Mouse (Mus musculus) MEL-GATA-1-ER (cell line): ENCODE measurements around the gene Clybl.

ENCODE experiments used
- DNase-seq: peaks from one replicate; pipeline ENCODE4 v3.0.0-alpha.2; 2012; ENCODE audit warnings: low read depth; ENCODE audit errors: extremely low read depth

Clybl gene

GRCm38 (mm10) chr14:122384447-122385237 is 203.1 kb downstream of the Clybl start:
- DNase-seq: no peak

DNA sequence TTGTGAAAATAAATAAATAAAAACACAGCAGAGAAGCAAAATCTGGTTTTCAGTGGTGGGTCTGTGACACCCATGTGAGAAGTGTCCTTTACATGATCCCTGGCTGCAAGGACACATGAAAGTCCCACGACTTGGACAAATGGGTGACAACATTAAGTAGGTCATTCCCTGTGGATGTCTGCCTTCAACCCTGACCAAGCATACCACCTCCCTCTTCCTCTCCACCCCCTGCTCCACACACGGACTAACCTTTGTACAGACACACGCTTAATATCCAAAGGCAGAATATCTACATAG is 203.7 kb downstream of the Clybl start:
- no peak for DNase-seq

GRCm38 (mm10) chr14:122385758-122386157 is 204.3 kb downstream of the Clybl start:
- DNase-seq: no peak

GRCm38 (mm10) chr14:122386281-122387130 is 205.0 kb downstream of the Clybl start:
- no peak for DNase-seq

DNA sequence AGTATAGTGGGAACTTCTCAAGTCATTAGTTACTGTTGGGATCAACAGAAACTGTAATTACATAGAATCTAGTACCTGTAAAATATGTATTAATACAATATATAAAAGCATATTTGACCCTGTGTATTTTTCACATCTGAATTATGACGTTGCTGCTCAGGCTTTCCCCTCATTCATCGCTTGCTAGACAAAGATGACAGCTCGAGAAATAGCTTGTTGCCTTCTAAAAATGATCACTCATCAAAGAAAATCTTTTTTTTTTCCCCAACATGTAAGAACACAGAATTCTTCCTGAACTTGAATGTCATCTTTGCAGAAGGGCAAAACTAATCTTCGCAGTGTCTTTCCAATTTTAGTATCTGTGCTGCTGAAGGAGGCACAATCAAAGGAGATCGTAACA is 206.3 kb downstream of the Clybl start:
- no peak for DNase-seq

DNA sequence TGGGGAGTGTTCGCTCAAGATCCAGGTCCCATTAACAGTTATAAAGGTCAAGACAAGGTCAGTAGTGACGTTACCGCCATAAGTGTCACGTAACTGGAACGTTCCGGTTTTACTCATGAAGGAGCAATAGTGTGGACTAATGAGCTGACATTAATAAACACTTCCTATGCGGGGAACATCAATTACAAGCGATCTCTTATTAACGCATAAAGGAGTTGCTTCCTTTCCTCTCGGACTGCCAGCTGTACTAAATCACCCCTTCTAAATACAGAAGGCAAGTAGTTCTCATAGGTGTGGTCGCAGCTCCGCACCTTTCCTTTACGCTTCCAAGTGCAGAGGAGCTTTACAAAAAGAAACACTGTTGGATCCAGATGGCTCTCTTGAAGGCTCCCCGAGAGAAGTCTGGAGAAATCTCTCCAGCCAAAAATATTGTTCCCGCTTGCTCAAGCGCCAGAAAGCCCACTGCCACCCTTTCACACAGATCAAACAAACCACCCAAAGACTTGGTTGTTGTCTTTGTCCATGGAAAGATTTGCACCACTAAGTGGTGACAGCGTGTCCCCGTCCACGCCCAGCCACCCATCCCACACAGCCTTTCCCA is 207.0 kb downstream of the Clybl start:
- no peak for DNase-seq

GRCm38 (mm10) chr14:122389684-122390370 is 208.3 kb downstream of the Clybl start:
- DNase-seq: no peak

- peak; percentile 8 for DNase-seq
Observed at GRCm38 (mm10) chr14:122390935-122391334, 209.4 kb downstream of the Clybl start.

GRCm38 (mm10) chr14:122393119-122393518 is 211.6 kb downstream of the Clybl start:
- no peak for DNase-seq

DNA sequence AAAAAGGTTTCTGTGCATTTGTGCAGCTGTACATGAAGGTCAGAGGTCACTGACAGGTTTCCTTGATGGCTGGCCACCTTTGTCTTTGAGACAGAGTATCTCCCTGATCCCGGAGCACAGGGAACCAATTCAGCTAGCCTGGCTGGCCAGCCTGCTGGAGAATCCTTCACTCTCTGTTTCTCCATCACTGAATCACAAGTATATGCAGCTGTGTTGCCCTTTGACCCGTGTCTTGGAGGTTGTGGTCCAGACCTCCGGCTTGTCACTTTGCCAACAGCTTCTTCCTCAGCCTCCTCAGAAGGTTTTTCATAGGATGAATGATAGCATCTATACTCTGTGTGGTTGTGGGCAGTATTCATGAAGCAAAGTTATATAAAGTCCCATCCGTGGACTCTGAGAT is 217.2 kb downstream of the Clybl start:
- no peak for DNase-seq

DNA sequence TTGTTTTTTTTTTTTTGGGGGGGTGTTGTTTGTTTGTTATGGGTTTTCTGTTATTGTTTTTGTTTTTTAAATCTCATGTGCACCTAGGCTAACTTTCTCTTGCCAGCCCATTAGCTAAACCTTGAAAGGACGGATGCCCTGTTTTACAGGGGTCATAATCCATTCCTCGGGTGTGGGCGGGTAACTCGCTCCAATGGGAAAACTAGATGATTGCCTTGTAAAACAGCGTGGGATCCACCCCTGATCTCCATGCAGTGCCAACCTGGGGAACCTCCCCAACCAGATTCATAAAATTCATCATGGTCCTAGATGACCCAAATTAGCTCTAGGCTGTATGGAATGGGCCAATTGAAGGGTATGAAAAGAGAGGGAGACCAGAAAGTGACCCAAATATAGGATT is 218.4 kb downstream of the Clybl start:
- DNase-seq: no peak

DNA sequence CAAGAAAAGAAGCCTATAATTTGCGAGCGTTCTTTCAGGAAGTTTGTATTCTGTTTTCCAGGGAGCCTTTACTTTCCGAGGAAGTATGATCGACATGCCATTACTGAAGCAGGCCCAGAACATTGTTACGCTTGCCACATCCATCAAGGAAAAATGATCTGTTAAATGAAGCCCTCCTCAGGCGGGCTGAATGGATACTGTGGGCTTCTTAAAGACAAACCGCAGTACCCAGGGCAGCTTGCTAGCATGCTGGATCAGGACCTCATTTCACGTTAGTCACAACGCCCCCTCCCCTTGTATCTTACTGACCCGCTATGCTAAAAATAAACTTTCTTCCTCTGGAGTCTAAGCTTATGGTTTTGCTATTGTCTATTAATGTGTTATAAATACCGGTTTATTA is 220.4 kb downstream of the Clybl start:
- no peak for DNase-seq

DNA sequence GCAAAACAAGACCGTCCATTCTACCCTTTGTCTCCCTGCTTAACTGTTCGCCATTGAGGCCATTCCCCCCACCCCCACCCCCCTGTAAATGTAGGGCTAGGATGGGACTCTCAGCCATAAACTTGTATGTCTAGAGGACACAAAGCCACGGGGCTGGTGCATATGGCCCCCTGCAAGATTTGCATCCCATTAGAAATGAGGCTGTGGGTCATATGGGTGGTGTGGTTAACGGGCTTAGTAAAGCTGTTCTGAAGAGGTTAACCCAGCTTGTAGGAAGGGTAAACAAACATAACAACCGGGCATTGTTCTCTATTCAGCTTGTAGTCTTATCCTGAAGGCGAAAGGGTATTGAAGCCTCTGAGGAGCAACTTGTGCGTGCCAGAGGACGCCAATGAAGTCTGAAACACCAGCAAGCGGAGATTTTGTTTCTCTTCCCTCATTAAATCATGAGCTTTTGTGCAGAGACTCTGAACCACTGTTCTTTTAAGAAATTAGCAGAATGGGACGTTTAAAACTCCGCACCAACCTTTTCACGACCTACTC is 221.3 kb downstream of the Clybl start:
- no peak for DNase-seq

- DNase-seq: no peak
Observed at GRCm38 (mm10) chr14:122403422-122403940, 222.0 kb downstream of the Clybl start.

DNA sequence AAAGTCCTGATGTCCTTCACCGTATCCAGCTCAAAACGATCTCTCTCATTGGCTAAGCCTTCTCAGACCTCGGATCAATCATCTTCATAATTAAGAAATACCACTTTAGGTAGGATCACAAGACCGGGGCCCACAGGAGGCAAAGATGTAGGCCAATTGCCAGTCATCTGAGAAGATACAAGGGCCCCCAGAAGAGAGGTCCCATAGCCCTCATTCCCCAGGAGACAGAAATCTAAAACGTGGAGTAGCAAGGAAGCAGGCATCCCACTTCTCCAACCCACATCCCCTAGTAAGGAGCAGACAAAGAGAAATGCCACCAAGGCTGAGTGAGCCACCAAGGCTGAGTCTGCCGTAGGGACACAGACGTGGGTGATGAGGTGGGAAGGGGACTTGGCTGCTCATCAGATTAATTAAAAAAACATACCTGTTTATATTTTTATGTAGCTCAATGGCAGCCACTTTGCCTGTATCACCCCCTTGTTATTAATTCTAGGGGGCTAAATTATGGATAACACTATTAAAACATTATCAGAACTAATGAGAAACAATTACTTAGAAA is 223.2 kb downstream of the Clybl start:
- DNase-seq: no peak

DNA sequence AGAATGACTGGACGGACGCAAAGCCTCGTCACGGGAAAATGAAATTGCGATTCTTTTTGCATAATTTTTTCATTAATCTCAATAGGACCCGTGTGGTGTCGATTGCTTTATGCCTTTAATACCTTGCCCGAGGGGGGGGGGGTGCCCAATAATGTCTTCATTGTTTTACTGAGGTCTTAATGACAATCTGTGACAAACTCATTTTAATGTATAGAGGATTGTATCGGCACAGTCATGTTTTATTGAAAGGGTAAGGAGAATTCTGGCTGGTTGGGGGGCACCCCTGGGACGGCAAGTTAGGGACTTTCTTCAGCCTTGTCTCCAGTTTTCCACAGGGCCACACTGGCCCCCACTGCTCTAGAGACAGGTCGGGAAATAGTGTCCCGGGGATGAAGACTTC is 223.7 kb downstream of the Clybl start:
- DNase-seq: no peak

- DNase-seq: no peak
Observed at GRCm38 (mm10) chr14:122405897-122406540, 224.5 kb downstream of the Clybl start.

GRCm38 (mm10) chr14:122406541-122407219 is 225.2 kb downstream of the Clybl start:
- no peak for DNase-seq

GRCm38 (mm10) chr14:122412841-122413541 is 231.5 kb downstream of the Clybl start:
- DNase-seq: no peak
